Mouse (Mus musculus) cerebellum, postnatal 36 days (tissue): ENCODE measurements around the gene 4833439L19Rik.
"Not testable (repeated sequence)": the region's sequence is repeated elsewhere in the genome, so short reads cannot be mapped to it uniquely, and the experiment has no call there.

Experiments used
- DNase-seq, 2 experiments: peaks; one replicate each; pipeline ENCODE4 v3.0.0; 2021 to 2022; ENCODE audit warnings: mixed read lengths in 2 of 2

Gene 4833439L19Rik

DNA sequence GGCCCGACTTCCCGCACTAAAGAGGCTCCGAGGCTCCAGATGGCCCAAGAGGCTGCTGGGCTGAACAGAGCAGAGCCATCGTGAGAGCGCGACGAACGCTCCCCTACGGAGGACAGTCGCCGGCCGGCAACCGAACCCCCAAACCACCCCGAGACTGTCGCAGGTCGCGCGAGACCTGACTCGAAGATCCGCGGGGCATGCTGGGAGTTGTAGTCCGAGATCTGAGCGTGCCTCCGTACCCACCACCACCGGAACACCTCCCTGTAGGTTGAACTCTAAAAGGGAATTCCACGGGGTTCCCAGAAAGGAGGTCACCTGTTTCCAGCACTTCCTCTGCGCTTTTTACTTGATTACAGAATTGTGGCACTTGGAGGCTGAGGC, at the start of gene 4833439L19Rik:
Gene 4833439L19Rik (minus strand): TSS at position 235 of the 381 bp plus-strand sequence.
- peak; percentile 94 to 95 for DNase-seq

DNA sequence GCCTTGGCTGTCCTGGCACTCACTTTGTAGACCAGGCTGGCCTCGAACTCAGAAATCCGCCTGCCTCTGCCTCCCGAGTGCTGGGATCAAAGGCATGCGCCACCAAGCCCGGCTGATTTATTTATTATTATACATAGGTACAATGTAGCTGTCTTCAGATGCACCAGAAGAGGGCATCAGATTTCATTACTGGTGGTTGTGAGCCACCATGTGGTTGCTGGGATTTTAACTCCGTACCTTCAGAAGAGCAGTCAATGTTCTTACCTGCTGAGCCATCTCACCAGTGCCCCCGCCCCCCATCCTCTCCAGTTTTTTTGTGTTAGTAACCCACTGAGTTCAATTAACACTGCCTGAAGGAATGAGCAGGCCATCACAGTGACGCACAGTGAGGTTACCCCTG, 47.9 kb upstream of the 4833439L19Rik start:
- not testable (repeated sequence) for DNase-seq

DNA sequence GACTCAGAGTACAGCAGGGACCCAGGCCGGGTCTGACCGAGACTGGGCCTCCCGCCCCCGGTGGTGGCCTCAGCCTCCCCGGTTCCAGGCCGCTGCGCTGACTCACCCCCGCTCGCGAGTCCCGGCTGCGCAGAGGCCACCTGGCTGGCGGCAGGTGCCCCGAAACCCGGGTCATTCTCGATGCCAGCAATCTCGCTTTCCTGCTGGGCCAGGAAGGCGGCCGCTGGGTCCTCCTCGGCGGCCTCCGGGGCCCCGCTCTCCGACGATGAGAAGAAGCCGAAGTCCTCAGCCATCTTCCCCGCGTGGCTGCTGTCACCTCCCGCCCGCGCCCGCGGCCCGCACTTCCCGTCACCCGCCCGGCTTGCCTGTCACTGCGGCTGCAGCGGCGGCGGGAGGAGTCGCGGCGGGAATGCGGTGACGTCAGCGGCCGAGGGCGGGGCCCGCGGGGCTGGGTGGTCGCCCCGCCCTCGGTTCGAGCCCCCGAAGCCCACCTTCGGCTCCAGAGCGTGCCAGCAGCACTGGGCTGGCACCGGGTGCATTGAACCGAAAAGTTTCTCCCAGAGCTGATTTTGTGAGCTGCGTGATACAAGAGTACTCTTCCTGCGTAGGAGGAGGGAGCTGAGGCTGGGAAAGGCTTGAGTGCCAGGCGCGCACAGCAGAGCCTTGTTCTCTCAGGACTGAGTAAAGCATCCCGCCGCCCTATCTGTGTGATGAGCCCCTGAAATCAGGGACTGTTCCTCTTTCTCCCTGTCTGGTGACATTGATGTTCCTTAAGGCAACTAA, 45.9 kb upstream of the 4833439L19Rik start, which contains the start of gene Cltb:
Gene Cltb (minus strand): TSS at position 373 of the 783 bp plus-strand sequence.
- DNase-seq: peak; percentile 93 to 96

DNA sequence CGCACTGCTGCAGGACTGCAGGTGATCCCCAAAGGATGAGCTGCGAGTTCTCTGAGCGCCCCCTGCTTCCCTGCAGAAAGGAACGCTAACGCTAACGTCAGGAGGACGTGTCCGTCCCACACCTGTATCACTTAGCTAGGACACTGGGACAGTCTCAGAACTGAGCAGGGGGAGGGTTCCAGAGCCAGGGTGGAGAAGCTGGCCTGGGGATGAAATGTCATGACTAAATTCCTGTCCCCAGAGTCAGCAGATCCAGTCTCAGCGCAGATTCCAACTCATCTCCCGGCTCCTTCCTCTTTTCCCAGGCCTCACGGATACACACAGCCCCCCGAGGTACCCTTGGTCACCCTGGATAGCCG, 45.4 kb upstream of the 4833439L19Rik start:
- DNase-seq: peak in 1 of 2 experiments; percentile 46

DNA sequence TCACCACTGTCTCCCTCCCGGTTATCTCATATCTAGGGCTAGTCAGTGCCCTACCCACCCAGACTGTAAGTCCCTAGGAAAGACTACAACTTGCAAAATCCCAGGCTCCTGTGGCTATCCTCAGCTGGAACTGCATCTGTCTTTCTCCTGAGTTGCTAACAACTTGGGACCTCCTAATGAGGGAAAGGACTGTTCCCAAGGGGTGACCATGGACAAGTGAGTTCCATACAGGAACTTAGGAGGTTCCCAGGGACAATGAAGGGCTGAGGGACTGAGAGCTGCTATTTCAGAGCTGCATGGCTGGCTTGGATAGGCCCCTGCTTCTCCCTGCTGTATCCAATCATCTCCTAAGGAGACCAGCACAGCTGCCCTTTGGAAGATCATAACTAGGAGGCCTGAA, 44.1 kb upstream of the 4833439L19Rik start:
- DNase-seq: no peak

DNA sequence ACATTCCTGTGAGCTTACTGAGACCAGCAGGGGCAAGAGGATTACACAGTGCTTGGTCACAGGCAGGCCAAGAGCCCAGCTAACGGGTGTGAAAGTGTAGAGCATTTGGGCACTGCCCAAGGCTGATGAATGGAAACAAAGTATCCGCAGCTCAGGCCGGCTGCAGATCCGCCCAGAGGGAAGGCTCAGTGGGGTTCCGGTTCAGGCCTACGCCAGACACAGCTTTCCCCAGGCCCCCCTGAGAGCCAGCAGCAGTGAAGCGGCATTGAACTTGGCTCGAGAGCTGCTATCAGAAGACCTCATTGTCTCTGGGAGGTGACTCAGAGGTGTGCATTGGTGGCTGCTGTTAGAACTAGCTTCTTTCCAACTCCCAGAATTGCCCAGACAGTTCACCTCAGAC, 43.4 kb upstream of the 4833439L19Rik start:
- peak; percentile 57 to 62 for DNase-seq

DNA sequence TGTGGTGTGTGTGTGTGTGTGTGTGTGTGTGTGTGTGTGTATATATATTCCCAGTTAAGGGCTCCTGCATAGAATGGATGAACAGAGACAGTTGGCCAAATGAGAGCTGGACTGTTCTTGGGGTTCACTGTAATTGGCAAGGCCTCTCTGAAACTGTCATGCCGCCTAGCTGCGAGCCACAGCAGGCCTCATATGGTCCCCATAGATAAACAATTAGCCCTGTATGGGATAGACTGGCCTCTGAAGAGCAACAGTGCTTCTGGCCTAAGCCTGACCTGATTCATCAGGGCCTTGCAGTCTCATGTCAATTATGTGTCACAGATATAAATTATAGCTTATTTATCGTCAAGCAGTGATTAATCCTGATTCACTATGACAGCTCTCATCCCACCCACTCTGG, 42.8 kb upstream of the 4833439L19Rik start:
- DNase-seq: no peak

DNA sequence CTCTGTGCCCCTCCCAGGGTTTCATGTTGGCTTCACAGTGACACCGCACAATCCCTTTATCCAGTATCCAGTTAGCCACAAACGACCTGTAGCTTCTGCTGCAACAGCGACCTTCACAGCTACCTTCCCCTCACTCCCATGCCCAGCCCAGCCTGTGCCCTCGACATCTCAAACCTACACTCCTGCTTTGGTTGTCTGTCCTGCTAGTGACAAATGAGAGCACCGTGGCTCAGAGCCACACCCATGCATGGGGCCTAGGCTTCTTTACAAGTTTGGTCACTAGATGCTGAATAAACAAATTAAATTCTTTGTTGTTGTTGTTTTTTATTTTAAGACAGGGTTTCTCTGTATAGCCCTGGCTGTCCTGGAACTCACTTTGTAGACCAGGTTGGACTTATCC, 42.0 kb upstream of the 4833439L19Rik start:
- DNase-seq: no peak

DNA sequence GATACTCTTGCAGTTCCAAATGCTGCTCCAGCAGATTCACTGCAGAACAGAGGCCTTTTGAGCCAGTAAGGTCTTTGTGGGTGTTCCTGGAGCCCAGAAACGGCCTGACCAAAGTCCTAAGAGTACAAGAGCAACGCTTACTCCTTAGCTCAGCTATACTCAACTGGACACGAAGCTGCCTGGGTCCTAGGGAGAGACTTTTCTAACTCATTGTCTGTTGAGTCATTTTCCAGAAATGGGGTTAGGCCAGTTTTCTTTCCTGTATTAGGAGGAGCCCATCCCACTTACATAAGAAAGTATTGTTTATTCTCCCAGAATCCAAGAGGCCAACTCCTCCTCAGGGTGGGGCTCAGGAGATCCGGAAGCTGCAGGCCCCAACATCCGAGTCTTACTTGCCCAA, 40.2 kb upstream of the 4833439L19Rik start:
- DNase-seq: no peak

DNA sequence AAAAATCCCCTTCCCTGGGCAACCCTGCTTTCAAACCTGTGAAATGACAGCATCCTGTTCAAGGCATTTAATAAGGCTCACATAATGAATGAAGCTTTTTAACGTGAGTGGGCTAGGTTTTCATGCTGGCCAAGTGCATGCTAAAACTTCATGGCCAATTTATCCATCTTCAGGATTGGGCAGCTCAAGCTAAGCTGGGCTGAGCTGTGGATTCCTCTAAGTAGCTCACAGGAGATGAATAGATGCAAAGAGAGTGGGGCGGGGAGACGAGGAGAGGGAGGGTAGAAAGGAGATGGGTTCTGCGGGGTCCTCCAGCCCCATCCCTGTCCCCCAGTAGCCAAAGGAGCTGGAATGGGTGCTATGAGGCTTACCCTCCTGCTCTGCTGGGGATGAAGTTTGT, 39.0 kb upstream of the 4833439L19Rik start:
- DNase-seq: no peak

DNA sequence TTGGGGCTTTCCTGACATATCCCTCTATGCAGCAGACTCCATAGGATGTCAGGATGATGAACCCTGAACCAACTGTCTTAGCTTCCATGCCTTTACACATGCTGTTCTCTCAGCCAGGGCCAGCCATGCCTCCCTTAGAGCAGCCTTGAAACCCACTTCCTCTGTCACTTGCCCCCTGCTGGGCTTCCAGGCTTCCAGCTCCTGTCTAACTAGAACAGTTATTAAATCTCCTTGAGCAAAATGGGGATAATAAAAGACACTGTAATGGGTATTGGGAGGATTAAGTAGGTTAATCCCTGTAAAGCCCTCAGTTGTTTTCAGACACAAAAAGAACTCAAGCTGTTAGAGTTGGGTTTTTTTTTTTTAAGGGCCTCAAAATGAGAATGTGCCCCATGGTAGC, 38.3 kb upstream of the 4833439L19Rik start:
- DNase-seq: no peak

DNA sequence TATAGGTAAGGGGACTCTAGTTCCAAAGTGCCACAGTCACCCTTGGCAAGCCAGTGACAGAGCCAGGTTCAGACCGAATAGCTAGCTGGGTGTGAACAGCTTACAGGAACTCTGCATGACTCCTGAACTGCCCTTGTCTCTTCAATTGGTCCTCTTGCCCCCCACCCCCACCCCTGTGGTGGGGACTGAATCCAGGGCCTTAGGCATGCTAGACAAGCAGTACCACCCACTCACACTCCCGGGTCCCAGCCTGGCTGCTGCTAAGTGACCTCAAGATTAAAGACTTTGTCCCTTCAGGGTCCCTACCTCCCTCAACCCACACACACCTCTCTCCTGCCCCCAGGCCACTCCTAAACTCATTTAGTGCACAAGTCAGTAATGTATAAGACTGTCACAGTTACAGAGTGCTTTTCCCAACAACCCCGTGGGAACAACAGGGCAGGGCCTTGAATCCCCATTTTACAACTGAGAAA, 37.4 kb upstream of the 4833439L19Rik start:
- DNase-seq: no peak

DNA sequence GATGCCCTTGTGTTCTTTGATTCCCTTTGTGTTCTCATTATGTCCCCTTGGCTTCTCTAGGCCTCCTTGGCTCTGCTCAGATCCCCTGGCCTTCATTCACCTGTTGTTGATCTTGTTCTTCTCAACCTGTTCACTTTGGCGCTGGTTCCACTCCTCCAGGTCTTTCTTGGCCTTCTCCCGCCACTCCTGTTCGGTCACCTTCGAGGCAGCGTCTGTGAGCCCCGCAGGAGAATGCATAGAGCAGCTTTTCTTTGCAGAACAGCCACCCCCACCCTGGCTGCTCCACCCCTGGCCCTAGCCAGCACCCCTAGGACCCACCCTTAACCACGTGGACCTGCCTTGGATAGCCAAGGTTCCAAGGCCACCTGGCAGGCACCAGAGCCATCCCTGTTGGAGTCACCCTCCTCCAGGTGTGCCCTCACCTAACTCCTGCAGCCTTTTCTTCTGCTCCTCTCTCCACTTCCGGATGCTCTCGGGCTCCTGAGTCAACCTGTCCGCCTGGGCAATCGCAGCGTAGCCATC, 33.4 kb upstream of the 4833439L19Rik start:
- DNase-seq: peak; percentile 33 to 46

DNA sequence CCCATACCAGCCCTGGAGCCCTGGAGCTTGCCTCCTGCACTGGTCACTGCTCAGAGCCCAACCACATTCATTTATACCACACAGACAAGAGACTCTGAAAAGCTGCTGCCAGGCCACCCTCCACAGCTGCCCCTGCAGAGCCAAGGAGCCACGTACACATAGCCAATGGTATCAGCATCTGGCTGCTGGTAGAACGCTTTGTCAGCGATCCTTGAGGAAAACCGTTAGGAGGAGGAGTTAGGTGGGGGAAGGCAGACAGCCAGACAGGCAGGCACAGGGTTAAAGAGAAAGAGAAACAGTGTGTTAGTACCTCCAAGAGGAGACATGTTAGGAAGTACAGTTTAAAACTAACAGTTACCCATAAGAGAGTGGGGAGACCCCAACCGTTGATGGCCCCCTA, 31.6 kb upstream of the 4833439L19Rik start:
- DNase-seq: no peak

DNA sequence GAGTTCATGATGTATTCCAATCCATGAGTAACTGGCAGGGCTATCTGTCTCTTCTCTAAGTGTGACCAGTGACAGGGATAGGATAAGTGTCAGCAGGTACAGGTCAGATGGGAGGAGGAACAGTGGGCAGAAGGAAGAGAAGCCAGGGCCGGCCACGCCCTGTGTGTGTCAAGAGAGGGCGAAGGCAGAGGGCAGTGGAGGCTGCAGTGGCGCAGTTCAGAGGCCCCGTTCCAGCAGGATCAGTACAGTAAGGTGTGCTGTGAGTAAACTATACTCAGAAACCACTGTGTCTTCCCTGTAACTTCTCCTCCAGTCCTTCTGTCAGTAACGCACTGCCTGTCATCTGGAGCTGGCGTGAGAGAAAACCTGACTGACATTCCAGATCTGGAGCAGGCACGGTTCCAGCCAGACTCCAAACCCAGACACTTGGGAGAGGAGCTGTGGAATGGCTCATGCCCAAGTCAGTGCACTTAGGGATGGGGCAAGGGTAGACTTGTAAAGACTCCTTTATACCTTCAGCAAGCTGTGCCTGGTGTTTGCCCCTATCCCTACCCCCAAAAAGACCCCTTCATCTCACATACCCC, 31.0 kb upstream of the 4833439L19Rik start:
- DNase-seq: no peak

DNA sequence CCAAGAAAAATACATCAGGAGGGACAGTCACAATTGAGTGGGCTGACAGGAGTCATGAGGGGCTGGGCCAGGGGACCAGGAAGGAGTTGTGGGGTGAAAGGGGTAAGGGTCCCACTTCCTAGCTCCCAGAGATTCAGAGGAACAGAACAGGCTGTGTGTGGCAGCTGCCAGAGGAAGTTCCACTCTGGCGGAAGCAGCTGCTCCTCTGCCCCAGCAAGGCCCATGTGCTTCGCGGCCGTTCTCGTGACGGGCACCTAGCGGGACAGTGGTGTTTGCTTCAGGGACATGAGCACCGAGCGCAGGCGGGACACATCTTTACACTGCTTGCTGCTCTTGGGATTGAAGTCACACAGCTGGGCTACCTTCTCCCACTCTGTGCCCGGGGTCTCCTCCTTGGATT, 28.4 kb upstream of the 4833439L19Rik start:
- DNase-seq: no peak

DNA sequence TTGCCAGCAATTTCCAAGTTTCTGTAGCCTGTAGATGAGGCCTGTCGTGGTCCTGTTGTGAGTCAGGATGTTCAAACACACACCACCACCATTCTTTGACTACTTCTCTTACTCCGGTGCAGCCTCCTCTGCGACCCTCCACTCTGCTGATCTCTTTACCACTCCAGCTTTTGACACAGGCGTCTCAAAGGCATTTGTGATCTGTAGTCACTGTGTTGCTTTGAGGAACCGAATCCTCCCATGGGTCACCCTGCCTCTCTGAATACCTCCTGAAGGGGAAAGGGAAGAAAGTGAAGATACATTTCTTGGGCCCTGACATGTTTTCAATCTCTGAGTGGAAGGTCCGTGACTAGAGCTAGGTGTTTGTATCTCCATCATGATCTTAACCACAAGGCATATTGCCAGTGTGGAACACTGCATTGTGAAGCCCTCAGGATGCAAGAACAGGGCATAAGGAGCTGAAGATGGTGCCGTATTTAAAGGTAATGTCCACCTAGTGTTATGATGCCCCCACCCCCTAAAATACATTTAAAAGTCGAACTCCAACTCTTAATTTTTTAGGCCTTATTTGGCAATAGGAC, 26.6 kb upstream of the 4833439L19Rik start:
- DNase-seq: no peak

DNA sequence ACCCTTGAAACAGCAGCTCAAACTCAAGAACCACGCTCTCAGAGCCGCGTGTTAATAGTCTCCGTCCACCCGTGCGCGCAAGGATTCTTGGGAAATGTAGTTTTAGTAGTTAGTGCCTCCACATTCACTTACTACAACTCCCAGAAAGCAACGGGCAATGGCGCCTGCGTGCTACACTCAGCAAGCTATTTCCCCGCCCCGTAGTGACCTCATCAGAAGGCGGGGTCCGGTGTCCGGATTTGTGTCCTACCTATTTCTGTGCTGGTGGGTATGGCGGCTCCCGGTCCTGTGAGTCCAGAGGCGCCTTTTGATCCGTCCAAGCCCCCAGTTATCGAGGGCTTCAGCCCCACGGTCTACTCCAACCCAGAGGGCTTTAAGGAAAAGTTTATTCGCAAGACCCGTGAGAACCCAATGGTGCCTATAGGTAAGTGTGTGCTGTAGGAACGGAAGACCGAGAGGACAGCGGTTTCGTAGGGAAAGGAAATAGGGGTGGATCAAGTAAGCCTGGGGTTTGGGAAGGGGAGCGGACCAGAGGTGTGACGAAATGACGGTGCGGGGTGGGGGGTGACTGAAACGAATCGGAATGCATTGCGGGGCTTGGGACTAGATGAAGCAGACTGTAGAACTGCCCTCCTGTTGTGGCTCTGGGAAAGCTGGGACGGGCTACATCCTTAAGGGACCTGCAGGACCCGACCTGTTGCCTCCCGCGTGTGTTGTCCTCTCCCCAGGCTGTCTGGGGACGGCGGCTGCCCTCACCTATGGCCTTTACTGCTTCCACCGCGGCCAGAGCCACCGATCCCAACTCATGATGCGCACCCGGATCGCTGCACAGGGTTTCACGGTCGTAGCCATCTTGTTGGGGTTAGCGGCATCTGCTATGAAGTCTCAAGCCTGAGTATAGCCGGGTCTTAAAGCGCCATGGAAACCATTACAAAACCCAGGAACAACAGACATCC, 25.0 kb upstream of the 4833439L19Rik start, which contains the start of the genes Nop16 and Higd2a:
Gene Nop16 (minus strand): TSS at position 95 of the 956 bp plus-strand sequence.
Gene Higd2a (plus strand): TSS at position 212 of the 956 bp plus-strand sequence.
- DNase-seq: peak; percentile 94 to 97

DNA sequence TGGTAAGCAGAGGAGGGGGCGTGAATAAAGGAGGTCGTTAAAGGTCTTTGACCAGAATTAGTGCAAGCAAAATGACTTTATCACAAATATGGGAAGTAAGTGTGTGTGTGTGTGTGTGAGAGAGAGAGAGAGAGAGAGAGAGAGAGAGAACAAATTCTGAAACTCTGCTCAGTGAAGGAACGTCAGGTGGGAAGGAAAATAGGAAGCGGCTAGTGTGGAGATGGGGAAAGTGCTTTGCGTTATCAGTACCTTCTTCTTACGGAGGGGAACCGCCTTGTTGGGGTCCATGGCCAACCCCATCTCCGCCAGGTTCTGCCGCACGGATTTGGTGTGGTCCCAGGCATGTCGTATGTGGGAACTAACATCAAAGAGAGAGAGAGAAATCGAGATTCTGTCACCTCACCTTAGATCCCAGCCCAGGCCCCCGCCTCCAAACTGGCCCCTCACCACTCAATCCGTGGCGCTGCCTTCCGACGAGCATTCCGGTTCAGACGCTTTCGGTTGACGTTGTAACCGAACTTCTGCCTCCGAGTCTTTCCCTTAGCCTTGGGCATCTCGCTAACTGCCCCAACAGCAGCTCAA, 24.3 kb upstream of the 4833439L19Rik start:
- DNase-seq: no peak

DNA sequence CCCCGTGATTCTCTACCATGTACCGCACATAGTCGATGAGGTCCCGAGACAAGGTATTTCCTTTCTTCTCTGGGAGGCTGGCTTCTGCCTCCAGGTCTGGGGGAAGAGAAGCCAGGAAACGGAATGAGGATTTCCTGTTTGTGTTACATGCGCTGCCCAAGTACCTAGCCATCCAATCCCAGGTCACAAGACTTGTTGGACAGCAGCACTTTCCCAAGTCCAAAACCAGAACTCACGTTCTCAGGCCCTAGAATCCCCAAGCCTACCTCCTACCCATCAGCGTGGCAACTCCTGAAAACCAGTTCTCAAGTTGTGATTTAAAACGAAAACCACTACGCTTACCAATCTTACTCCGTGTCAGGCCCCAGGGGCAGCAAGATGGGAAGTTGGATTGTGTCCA, 20.6 kb upstream of the 4833439L19Rik start:
- no peak for DNase-seq

DNA sequence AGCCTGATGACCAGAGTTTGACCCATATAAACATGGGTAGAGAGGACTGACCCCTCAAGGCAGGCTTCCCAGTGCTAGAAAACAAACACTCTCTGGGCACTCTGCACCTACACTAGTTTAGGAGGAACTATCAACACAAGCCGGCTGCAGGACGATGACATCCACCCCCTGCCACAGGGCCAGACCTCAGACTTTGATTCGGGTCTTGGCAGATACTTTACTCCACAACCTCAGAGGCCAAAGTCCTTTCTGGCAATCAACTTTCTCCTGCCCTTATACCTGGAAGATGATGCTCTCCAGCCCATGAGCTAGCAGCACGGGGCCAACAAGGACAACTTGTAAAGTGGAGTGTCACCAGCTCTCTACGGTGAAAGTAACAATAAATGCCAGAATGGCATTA, 17.6 kb upstream of the 4833439L19Rik start:
- no peak for DNase-seq

DNA sequence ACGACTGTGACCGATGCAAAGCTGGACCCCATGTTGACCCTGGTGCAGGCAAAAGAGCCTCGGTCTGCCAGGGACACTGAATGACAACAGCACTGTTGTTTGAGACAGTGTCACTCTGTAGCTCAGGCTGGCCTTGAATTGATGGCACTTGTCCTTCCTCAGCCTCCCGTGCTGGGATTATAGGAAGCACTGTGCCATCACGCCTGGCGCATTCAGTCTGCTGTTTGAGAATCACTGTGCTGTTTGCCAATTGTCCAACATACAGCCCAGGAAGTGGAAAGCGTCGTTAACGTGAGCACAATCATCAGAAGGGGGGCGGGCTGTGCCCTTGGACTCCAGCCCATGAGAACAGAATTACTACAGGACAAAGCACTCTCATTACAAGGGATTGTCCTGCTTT, 16.9 kb upstream of the 4833439L19Rik start:
- DNase-seq: no peak
